Mouse (Mus musculus): Measurements from ENCODE around the gene Sec62. TPM values are rescaled to one million over a fixed set of nuclear protein-coding genes. Genes with fewer than 3 reads are reported as not detected.

Gene Sec62
- total and polyA plus RNA-seq, 3 experiments: 35.6 to 171 (median 75.4) TPM

DNA sequence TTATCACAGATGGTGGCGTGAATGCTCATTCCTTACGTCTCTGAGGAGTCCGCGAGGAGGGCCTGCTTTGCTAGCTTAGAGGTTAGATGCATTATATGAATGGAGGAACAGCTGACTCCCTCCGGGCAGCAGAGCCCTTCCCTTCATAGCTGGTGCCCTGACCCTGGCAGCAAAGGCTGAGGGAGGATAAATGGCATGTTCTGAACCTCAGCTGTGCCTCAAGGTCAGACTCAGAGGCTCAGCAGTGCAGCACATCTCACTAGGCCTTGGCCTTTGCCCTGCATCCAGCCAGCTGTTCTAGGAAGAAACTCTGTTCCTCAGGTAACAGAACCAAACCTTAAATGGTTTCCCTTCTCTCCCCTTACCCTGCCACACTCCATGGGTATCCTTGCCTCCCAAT, 75.5 kb downstream of the Sec62 start:
- Histone ChIP-seq H3K9me3 (replicated peaks; ENCODE audit: insufficient read depth, low read length) (no peaks in the 10 kb centered on the region), H3K27ac (ENCODE audit: control insufficient read depth, low read depth, low read length) (no peak overlapping the region)

DNA sequence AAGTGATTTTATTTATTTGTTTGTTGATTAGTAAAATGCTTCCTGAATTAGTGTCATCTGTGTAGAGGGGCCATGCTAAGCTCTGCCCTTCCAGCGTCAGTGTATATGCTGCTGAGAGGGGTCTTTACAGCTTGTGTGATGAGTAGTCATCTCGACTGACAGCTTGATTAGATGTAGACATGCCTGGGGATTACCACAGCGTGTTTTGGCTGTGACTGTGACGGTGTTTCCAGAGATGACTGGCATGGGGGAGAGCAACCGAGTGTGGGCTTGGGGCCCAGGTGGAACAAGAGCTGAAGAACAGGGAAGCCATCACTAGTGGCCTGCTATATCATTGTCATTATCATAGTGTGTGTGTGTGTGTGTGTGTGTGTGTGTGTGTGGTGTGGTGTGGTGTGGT, 76.0 kb downstream of the Sec62 start:
- no peaks in the 10 kb centered on the region for H3K27me3 ChIP-seq (ENCODE audit: control insufficient read depth in 1 of 2, insufficient read depth in 2 of 2, low read length in 2 of 2)
- no peaks in the 10 kb centered on the region for H3K79me2 ChIP-seq (ENCODE audit: control insufficient read depth, insufficient read depth, low read length, poor library complexity)
- H3K4me3 ChIP-seq (ENCODE audit: control insufficient read depth in 1 of 2, insufficient read depth in 1 of 2, low read depth in 2 of 2, low read length in 2 of 2): no peak overlapping the region
- no peaks in the 10 kb centered on the region for H3K4me1 ChIP-seq (ENCODE audit: control insufficient read depth in 1 of 2, insufficient read depth in 2 of 2, low read length in 2 of 2)
- no peak overlapping the region for H3K27ac ChIP-seq (ENCODE audit: control insufficient read depth, low read depth, low read length)
- no peaks in the 10 kb centered on the region for H3K36me3 ChIP-seq (ENCODE audit: control insufficient read depth in 1 of 2, insufficient read depth in 2 of 2, low read length in 2 of 2)
- no peak overlapping the region for H3K9ac ChIP-seq (ENCODE audit: control insufficient read depth, low read depth, low read length, poor library complexity, severe bottlenecking)
- TF ChIP-seq NRF1 (IDR thresholded peaks at IDR 0.05; ENCODE audit: insufficient read depth, low read depth, low read length, poor library complexity, severe bottlenecking): no peak
- TF ChIP-seq HCFC1 (IDR thresholded peaks at IDR 0.05; ENCODE audit: low read depth, low read length): no peak
- TF ChIP-seq MEF2A (IDR thresholded peaks at IDR 0.05; ENCODE audit: extremely low read depth, insufficient replicate concordance, low read depth, low read length, poor library complexity, severe bottlenecking): no peak
- no peak for TF ChIP-seq RCOR1 (IDR thresholded peaks at IDR 0.05; ENCODE audit: low read depth, low read length)
- TF ChIP-seq CTCF (IDR thresholded peaks at IDR 0.05 in 2 of 3, conservative IDR thresholded peaks at IDR 0.05 in 1 of 3; ENCODE audit: control insufficient read depth in 1 of 3, insufficient read depth in 1 of 3, low read depth in 2 of 3, low read length in 3 of 3, poor library complexity in 1 of 3, severe bottlenecking in 1 of 3): no peak
- TF ChIP-seq POLR2AphosphoS2 (IDR thresholded peaks at IDR 0.05; ENCODE audit: low read length): no peak
- TF ChIP-seq KAT2A (conservative IDR thresholded peaks at IDR 0.05; ENCODE audit: low read depth, low read length): no peak
- TF ChIP-seq TCF12 (IDR thresholded peaks at IDR 0.05; ENCODE audit: low read depth, low read length): no peak
- no peak for TF ChIP-seq BHLHE40 (IDR thresholded peaks at IDR 0.05; ENCODE audit: borderline replicate concordance, low read depth, low read length)
- TF ChIP-seq MXI1 (IDR thresholded peaks at IDR 0.05; ENCODE audit: low read depth, low read length): no peak
- no peak for TF ChIP-seq ZC3H11A (IDR thresholded peaks at IDR 0.05; ENCODE audit: low read depth, low read length)
- no peak for TF ChIP-seq TAL1 (IDR thresholded peaks at IDR 0.05; ENCODE audit: low read length)
- TF ChIP-seq GATA1 (IDR thresholded peaks at IDR 0.05; ENCODE audit: low read depth, low read length): no peak
- no peak for TF ChIP-seq JUND (IDR thresholded peaks at IDR 0.05; ENCODE audit: low read depth, low read length)
- H3K9me3 ChIP-seq (replicated peaks; ENCODE audit: insufficient read depth, low read length): no peaks in the 10 kb centered on the region
- DNase-seq (ENCODE audit: low read depth, low spot score): no peak

More for the DNA sequence above, 75.5 kb downstream of the Sec62 start:
- Histone ChIP-seq H3K79me2 (ENCODE audit: control insufficient read depth, insufficient read depth, low read length, poor library complexity) (no peaks in the 10 kb centered on the region), H3K9ac (ENCODE audit: control insufficient read depth, low read depth, low read length, poor library complexity, severe bottlenecking) (no peak overlapping the region), H3K36me3 (ENCODE audit: control insufficient read depth in 1 of 2, insufficient read depth in 2 of 2, low read length in 2 of 2) (no peaks in the 10 kb centered on the region), H3K4me3 (ENCODE audit: control insufficient read depth in 1 of 2, insufficient read depth in 1 of 2, low read depth in 2 of 2, low read length in 2 of 2) (no peak overlapping the region), H3K27me3 (ENCODE audit: control insufficient read depth in 1 of 2, insufficient read depth in 2 of 2, low read length in 2 of 2) (no peaks in the 10 kb centered on the region), H3K4me1 (ENCODE audit: control insufficient read depth in 1 of 2, insufficient read depth in 2 of 2, low read length in 2 of 2) (no peaks in the 10 kb centered on the region)
- TF ChIP-seq MYC (IDR thresholded peaks at IDR 0.05; ENCODE audit: low read depth, low read length): no peak
- no peak for TF ChIP-seq ZKSCAN1 (IDR thresholded peaks at IDR 0.05; ENCODE audit: low read depth, low read length)
- DNase-seq (ENCODE audit: low read depth, low spot score): no peak

Measured in MEL (cell line).